Mouse (Mus musculus): ENCODE data around the gene Srsf9. TPM values are rescaled to one million over a fixed set of nuclear protein-coding genes. Genes with fewer than 3 reads are reported as not detected.
"Not testable (repeated sequence)": the region's sequence is repeated elsewhere in the genome, so short reads cannot be mapped to it uniquely, and the experiment has no call there.

Srsf9 gene
- total RNA-seq, 2 experiments from 2014 or later, result 21.3 to 24.1 TPM

GRCm38 (mm10) chr5:115373441-115374203 lies 46.6 kb downstream of the Srsf9 start:
- no peak for DNase-seq

GRCm38 (mm10) chr5:115374204-115374820 lies 47.3 kb downstream of the Srsf9 start:
- DNase-seq, result no peak

GRCm38 (mm10) chr5:115375436-115375835 lies 48.5 kb downstream of the Srsf9 start:
- no peak for DNase-seq

- not testable (repeated sequence) for DNase-seq
These were observed 51.9 kb downstream of the Srsf9 start for GRCm38 (mm10) chr5:115378882-115379281.

Other genes with a start within 250 kb of the Srsf9 start
- not detected for gene Gm10401, start 228.9 kb upstream of the Srsf9 start, total RNA-seq (2021)
- 10 to 100 TPM; 53.8 to 67.7 TPM for gene Acads, start 207.8 kb upstream of the Srsf9 start, total RNA-seq (2021)
- gene Unc119b, start 192.2 kb upstream of the Srsf9 start, total RNA-seq (2021), result 10 to 100 TPM; 13.4 to 18.5 TPM
- 100 to 1,000 TPM; 231 to 235 TPM for gene Mlec, start 169.0 kb upstream of the Srsf9 start, total RNA-seq (2021)
- 1 to 10 TPM; 2.1 to 4.5 TPM for gene Cabp1, start 132.8 kb upstream of the Srsf9 start, total RNA-seq (2021)
- 10 to 100 TPM; 17.7 to 26.2 TPM for gene Pop5, start 91.3 kb upstream of the Srsf9 start, total RNA-seq (2021)
- 100 to 1,000 TPM; 220 to 226 TPM for gene Rnf10, start 54.3 kb upstream of the Srsf9 start, total RNA-seq (2021)
- 10 to 100 TPM; 64.5 to 81.1 TPM for gene Coq5, start 47.5 kb upstream of the Srsf9 start, total RNA-seq (2021)
- 100 to 1,000 TPM; 134 to 168 TPM for gene Dynll1, start 26.2 kb upstream of the Srsf9 start, total RNA-seq (2021)
- gene Gatc, start 14.0 kb downstream of the Srsf9 start, total RNA-seq (2021), result 10 to 100 TPM; 19.7 to 21.2 TPM
- gene Triap1, start 14.0 kb downstream of the Srsf9 start, total RNA-seq (2021), result 10 to 100 TPM; 15.8 to 15.9 TPM
- gene Cox6a1, start 21.8 kb downstream of the Srsf9 start, total RNA-seq (2021), result 100 to 1,000 TPM; 164 to 166 TPM
- gene Msi1, start 102.4 kb downstream of the Srsf9 start, total RNA-seq (2021), result 1 to 10 TPM; 2.6 to 6.1 TPM
- not detected for gene Pla2g1b, start 139.1 kb downstream of the Srsf9 start, total RNA-seq (2021)
- gene Sirt4, start 157.5 kb downstream of the Srsf9 start, total RNA-seq (2021), result 10 to 100 TPM; 12.7 to 16.6 TPM
- 100 to 1,000 TPM; 107 to 130 TPM for gene Pxn, start 179.5 kb downstream of the Srsf9 start, total RNA-seq (2021)
- gene Rplp0, start 232.3 kb downstream of the Srsf9 start, total RNA-seq (2021), result 100 to 1,000 TPM; 938 to 959 TPM
- 10 to 100 TPM; 33.4 to 41.7 TPM for gene Gcn1l1, start 238.1 kb downstream of the Srsf9 start, total RNA-seq (2021)